Mouse (Mus musculus) right cerebral cortex, postnatal 10 days (tissue): Measurements from ENCODE around the gene Dnase2b.

Source experiments
- DNase-seq, 2 experiments: peaks; one replicate each; pipeline ENCODE4 v3.0.0; 2021; ENCODE audit warnings: low spot score in 2 of 2

Dnase2b gene

DNA sequence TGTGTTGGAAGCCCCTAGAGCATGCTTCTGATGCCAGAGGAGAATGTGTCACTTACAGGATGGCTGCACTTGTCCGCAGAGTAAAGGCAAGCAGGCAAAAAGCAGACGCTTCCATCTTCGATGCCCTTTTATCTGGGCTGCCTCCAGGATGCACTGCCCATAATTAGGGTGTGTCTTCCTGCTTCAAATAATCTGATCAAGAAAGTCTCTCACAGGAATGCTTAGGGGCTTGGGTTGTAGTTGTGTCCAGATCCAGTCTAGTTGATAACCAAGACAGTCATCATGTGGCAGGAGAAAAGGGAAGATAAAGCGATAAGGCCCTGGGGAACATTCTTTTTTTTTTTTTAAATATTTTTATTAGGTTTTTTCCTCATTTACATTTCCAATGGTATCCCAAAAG, at the start of gene Dnase2b:
Dnase2b (minus strand) TSS at position 101 of the 400 bp plus-strand sequence.
- no peak for DNase-seq

DNA sequence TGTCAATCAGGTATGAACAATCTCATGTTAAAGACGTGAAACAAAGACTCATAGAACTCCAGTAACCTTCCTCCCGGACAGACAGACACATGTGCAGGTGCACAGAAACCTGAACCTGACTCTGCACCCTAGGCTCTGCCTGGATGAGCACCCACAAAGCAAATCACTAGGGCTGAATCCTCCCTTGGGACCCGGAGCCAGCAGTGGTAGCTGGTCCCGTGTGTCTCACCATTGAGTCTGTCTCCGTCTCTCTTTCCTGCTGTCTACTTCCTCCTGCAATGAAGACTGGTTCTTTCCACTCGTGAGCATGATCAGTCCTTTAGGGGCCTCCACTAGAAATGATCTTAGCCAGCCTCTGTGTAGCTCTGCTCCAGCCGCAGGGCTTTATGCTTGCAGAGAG, 46.5 kb upstream of the Dnase2b start:
- no peak for DNase-seq

DNA sequence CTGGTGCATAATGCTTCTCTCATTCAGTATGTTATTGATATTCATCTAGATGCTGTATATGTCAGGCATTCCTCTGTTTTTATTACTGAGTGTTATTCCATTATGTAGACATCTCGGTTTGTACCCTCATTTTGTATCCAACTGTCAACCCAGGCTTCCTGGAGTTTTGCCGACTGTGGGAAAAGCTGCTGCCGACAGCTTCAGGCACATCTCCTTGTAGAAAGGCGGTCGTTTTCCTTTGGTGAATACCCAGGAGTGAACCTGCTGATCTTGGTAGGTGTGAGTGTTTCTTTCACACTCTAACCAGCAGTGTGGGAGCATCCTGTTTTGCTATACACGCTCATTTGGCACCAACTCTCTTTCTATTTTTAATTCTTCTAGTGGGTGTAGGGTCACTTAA, 45.6 kb upstream of the Dnase2b start:
- DNase-seq = peak in 1 of 2 experiments; percentile 49

DNA sequence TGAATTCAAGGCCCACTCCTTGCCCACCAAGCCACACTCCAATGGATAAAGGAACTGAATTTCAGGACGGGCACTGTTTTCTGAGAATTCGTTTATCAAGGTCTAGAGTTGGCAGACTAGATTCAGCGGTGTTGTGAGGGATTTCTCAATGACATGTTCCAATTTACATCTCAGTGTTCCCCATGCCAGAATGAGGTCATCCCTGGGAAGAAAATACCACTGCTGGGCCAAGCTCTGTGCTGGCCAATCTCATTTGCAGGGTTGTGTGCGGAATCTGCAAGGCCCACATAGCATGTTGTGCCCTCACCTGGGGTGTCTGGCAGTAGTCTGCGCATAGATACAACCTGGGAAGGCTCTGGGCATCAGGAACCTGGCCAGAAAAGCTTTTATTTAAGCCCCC, 43.9 kb upstream of the Dnase2b start:
- DNase-seq = no peak

DNA sequence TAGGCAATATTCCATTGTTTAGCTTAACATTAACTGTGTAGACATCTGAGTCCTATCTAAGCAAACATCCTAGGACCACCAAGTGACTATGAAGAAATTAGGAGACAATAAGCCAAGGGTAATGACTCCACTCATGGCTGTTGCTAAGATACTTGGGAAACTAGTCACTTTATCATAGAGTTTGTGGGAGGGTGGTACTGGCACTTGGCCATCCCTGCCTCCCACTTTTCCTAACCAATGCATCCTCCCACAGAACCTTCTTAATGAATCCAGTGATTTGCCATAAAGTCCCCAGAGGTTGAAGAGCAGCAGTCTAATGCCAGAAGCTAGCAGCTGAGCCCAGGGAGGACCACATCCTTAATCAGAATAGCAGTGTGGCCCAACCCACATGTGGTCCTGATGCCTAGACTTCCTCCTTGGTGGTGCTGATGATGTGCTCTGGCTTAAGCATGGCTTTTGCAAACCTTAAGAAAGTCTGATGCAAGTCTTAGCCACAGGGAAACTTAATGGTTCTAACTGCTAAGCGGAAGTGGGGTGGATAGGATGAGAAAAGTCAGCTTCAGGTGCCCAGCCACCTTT, 42.8 kb upstream of the Dnase2b start:
- DNase-seq = no peak

DNA sequence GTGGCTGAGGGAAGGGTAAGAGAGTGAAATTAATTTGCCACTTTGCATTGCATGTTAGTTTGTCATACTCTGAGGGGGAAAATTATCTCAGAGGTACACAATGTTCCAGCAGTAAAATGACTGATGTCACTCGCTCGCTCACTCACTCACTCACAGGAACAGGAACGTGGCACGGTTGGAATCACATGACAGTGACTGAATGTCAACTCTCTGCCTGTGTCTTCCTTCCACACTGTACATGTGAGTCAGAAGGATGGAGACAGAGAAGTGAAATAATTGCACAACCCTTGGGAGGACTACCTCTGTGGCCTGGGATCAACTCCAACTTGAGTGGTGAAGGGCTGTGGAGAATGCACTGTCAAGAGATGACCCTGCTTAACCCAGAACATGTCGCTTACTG, 42.0 kb upstream of the Dnase2b start:
- no peak for DNase-seq

DNA sequence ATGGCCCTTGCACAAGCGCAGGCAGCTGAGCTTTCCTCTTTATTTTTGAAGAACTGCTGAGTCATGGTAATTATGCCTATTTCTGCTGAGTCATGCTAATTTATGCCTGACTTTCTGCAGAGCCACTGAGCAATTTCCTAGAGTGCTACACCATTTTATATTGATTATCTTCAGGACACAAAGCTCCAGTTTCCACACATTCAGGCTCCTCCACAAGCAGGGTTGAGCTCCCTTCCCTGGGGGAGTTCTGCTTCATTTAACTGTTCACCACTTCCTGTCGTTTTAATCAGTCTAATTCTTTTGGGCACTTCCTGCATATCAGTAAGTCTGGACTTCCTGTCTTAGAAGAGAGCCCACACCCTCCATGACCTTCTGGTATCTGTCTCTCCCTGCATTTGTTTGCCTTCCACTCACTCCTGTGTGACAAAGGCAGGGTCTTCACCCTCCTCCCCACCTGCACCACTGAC, 39.7 kb upstream of the Dnase2b start:
- DNase-seq = no peak

DNA sequence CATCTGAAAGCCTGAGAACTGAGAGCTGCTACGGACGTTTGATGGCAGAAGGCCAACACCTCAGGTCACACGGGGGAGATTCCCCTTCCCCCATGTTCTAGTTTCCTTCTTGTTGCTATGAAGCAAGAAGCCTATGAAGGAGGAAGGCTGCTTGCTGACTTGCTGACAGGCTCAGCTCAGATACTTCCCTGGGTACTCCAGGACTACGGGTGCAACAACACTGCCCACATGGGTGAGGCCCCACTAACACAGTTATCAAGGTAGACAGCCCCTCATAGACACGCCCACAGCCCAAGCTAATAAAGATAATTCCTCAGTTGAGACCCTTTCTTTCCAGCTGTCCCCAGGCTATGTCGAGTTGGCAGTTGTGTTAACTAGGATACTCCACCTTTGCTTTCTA, 38.3 kb upstream of the Dnase2b start:
- DNase-seq = no peak

DNA sequence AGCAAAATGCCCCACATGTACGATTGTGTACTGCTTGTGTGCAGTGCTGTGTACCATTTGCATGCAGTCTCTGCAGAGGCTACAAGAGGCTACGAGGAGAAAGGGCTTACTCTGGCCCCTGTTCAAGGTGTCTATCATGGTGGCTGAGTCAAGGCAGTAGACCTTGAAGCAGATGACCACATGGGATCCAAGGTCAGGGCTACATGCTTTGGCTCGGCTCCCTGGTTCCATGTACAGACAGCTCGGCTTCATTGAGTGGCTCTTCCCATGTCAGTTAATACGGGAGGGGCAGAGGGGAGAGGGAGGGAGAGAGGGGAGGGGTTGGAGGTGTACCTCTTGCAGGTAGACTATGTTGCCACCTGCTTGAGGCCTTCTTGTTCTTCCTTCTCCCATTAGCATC, 37.0 kb upstream of the Dnase2b start:
- no peak for DNase-seq

DNA sequence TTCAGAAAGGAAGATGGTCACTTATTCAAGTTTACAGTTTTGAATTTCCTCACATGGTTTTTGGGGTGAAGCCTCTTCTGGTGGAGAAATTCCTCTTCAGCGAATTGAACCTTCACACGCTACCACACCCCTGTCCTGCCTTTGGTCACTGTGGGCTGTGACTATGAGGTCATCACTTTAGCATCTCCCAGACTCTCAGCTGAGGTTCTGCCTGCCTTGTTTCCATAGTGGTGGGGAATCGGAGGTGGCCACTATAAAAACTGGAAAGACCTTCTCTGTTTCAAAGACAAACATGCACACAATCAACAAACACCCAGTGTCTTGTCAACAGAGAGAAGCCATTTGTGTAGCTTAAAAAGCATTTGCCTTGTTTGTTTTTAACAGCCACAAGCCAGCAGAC, 35.8 kb upstream of the Dnase2b start, which contains the start of gene 4930503B20Rik:
4930503B20Rik (minus strand) TSS at position 101 of the 400 bp plus-strand sequence.
- no peak for DNase-seq

DNA sequence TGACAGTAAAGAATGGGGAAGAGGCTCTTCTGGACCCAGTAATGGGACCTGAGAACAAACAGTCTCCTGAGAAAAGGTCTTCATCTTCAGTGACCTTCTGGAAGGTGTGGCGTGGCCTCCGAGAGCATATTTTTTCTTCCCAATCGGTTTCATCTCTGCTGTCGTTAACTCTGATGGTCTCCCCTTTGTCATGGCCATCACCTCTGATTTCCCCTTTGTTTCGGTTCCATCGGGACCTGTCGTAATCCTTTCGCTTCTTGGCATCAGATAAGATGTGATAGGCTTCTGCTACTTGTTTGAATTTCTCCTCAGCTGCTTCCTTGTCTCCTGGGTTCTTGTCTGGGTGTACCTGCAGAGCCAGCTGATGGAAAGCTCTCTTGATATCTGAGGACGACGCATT, 35.3 kb upstream of the Dnase2b start:
- no peak for DNase-seq

DNA sequence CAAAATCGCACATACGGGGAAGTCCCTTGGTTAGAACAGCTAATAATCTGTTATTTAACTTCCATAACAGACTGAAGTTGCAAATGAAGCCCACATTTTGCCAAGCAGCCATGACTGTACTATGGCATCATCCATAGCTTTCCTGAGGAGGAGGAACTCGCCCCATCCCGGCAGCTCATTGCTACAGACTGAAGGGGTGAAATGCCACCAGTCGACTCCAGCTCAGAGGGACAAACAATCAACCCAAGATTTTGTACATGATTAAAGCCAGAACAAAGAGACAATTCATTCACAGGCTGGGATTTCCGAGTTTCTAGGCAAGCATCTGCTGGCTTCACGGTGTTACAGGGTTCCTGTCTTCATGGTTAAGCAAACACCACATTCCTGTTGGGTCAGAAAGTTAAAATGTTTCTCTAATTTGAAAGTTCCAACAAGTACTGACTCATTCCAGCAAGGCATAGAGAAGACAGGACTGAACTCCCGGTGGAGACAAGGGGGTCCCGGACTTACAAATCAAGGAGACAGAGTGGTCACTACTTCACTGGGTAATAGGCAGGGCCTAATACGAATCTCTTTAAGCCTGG, 34.0 kb upstream of the Dnase2b start:
- DNase-seq = no peak

DNA sequence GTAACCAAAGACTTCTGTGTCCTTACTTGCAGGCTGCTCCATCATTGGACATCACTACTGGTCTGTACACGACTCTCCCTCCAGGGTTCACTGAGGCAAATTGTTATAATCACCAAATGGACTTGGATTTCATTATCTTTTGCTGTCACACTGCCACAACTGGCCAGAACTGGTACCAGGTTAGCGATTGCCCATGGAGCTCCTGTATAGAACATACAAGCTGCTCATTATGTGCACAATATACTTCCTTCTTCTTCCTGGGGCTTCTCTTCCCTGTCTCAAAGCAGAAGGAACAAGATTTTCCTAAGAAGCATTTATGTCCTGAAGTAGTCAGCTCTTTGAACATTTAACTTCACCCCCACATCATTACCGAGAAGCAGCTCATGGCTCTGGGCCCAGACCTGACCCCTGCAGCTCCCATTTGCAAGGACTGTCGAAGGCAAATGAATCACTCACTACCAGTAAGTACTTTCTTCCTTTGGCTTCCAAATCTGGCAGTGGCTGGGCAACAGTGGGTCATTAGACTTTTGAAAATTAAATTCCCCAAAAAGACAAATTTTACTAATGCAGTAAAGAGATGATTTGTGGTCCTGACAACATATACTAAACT, 26.5 kb upstream of the Dnase2b start:
- DNase-seq = peak in 1 of 2 experiments; percentile 44

DNA sequence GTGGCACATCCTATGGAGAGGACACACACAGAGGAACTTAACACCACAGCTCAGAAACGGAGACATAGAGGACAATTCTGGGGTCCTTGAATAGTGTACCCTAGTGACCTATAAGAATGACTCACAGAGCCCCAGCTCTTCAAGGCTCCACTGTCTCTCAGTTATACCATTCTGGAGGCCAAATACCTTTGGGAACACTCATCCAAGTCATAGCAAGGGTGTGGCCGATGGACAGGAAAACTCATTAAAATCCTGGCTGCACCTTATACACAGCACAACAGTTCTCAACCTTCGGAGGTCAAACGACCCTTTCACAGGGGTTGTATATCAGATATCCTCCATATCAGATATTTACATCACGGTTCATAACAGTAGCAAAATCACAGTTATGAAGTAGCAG, 17.1 kb upstream of the Dnase2b start:
- no peak for DNase-seq

DNA sequence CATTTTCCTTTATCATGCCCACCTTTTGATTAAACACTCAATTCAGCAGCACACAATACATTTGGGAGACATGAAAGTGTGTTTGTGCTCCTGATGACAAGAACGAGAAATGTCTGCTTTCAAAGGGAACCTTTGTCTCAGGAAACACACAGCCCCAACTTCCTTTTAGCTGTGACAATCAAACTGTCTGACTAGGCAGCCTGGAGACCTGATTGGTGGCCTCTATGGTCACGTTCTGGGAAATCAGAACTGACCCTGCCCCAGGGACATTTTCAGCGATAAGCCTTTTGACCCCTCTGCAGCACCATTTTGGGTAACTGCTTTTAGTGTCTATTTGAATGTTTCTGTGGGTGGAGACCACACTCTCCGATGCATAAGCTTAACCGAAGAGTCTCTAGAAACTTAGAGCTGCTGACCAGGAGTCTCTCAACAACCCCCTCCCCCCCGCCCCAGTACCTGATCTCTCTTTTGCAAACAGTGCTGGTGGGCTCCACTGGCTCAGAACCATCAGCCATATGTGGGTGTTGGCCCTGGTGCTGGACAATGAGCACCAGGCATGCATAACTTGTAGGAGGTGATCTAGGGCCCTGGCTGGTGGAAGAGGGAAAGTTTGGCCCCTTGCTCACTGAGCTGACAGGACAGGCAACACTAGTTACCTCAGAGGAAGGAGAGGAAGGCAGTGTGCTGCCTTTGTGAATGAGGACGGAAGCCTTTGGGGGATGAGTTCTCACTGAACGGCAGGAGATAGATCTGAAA, 13.0 kb upstream of the Dnase2b start:
- DNase-seq = no peak

DNA sequence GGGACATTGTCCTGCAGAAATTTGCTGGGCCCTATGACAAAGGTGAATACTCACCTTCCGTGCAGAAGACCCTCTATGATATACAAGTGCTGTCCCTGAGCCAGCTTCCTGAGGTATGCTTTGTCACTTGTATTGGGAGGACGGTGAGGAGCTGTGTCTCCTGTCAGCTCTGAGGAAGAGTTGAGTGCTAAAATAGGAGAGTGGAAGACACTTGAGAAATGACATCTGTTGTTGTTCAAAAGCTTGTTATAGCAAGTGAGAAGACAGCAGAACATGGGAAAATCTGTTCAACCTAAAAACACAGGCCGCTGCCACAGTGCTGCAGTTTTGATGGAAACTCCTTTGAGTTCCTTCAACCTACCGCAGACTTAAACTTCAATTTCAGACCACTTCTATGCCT, 10.4 kb upstream of the Dnase2b start:
- DNase-seq = peak in 1 of 2 experiments; percentile 70

DNA sequence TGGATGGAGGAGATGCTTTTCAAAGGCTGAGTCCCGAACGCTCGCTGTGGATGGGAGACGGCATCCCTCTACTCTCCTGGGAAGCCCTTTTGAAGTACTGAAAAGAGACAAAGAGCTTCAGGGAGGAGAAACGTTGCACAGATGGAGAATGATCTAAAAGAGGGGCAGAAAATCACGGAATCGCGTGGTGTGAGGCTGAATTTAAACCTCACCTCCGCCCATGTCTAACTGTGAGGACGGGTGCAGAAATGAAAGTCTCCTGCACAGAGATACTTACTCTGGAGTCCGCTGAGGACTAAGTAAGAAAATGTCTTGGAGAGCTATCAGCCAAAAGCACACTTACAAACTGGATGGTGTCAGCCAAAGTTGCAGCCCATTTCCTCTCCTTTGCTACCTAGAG, 6.6 kb upstream of the Dnase2b start:
- DNase-seq = peak; percentile 45 to 63

DNA sequence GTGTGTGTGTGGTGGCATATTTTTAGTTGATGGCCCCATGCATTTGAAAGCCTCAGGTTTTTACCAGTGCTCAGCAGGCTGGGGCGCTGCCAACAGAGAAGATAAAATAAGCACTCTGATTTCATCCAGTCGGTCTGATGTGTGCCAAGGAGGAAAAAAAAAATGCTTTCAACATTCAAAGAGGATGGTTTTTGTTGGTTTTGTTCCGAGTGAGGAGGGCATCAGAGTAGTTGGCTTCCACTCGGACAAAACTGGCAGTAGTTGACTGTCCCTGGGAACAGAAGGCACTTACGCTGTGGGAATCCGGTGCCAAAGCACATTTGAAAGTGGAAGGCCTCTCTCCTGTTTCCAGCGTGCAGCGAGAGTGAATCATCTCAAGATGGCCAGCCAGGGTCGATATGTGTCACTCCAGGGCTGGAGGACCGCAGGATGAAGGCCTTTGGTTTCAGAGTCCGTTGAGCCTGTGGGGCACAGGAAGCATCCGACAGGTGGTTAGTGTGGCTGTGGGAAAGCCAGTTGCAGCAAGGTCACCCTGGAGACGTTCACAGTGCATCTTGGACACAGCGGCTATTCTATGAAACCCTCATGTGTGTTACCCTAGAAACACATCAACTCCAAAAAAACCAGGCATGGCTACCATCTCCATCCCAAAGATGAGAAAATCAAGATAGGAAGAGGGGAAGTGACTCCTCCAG, 5.3 kb upstream of the Dnase2b start:
- DNase-seq = peak; percentile 94 to 96

DNA sequence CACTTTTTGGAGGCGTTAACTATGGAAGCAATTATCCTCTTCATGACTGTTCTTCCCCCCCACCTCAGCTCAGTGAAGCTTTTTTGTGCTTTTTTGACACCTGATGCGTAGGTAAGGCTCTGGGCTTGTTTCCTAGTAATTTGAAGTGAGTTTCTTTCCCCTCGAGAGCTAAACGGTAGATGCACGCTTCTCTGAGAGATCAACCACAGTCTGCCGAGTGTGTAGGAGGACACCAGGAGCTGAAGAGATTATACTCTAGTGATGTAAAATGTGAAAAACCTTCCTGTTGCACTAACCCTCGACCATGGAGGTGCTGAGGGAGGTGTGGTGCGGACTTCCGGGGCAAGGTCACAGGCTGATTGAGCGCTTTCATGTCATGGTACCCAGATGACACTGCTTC, 4.7 kb upstream of the Dnase2b start:
- DNase-seq = peak; percentile 54 to 76

DNA sequence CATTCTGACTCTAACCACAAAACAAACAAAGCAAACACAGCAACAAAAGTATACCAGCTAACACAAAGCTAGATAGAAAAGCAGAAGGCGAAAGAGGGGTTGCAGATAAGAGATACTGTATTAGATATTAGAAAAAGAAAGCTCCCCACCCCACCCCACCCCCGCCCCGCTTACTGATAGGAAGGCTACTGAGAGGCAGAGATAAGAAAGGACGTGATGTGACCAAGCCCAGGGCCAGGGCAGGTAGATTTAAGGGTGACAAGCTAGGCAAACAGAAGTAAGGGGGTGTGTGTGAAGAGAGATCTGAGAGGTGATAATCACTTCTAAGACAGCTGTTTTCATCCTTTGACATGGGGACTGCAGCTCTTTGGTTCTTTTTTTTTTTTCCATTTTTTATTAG, 3.0 kb upstream of the Dnase2b start:
- no peak for DNase-seq

DNA sequence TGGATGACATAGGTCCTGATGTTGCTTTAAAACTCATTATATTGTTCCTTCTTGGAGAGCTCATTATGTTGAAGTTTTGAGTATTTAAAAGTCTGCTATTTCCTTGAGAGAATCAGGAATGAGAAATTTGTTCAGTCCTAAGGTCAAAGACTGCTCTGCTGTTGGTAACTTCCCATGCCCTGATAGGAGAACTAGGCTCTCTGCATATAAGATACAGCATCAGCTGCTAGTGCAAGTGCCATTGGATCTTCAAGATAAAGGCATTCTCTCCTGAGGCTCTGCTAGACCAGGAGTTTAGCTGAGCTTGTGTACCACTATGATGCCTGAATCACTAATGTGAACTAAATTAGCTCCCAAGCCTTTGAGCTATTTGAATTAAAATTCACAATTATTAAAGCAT, 2.5 kb upstream of the Dnase2b start:
- DNase-seq = no peak
